Mouse (Mus musculus) G1E-ER4 (cell line): Measurements from ENCODE around the gene Uba52. TPM values are rescaled to one million over a fixed set of nuclear protein-coding genes. Genes with fewer than 3 reads are reported as not detected.

Experiments
- GATA1 ChIP-seq: IDR thresholded peaks from one replicate; pipeline ENCODE4 v1.8.0; 2012; ENCODE audit warnings: low read length, inconsistent platforms
- polyA plus RNA-seq: library from polyadenylated mRNA; stranded (reverse); fragments of >175 nt; gene quantifications from 2 replicates; pipeline ENCODE4 v1.2.3, GENCODE M21; 2012

The Uba52 gene
- polyA plus RNA-seq, 1 experiment, result 421 TPM

- no peak for TF ChIP-seq GATA1
These were observed 1.8 kb upstream of the Uba52 start for GRCm38 (mm10) chr8:70512253-70512903.

- no peak for TF ChIP-seq GATA1
These were observed 1.2 kb upstream of the Uba52 start for GRCm38 (mm10) chr8:70511770-70512169.

- no peak for TF ChIP-seq GATA1
These were observed 1.2 kb downstream of the Uba52 start for GRCm38 (mm10) chr8:70509281-70509952.

- no peak for TF ChIP-seq GATA1
These were observed 3.6 kb downstream of the Uba52 start for GRCm38 (mm10) chr8:70507027-70507393.

- TF ChIP-seq GATA1, result no peak
These were observed 4.1 kb downstream of the Uba52 start, which contains the start of gene Rex1bd for GRCm38 (mm10) chr8:70506328-70507026. TSS of gene Rex1bd (minus strand) at chr8:70506752.

DNA sequence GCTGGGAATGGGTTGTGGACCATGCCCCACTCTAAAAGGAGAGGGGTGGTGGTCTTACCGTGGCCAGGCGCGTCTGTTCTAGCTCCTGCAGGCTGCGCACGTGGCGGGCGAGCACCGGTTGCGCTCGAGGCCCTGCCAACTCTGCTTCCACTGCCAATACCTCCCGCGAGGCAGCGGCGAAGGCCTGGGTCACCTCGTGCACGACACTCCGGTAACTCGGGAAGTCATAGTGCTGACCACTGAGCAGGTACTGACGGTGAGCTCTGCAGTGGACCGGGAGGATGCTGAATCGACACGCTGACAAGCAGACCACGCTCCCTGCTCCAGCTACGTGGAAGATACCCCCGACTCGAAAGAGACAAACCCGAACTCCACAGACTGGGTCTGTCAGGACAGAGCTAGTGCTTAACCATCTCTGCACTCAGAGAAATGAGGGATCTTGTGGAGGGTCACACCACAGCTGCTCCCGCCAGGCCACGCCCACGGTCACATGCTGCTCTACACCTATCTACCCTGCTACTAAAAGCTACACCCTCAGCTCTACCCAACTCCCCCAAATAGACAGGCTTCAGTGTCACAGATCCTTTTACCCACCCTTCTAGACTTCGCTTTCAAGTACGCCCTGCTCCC lies 4.8 kb downstream of the Uba52 start:
- no peak for TF ChIP-seq GATA1

- no peak for TF ChIP-seq GATA1
These were observed 5.8 kb downstream of the Uba52 start for GRCm38 (mm10) chr8:70504851-70505250.

DNA sequence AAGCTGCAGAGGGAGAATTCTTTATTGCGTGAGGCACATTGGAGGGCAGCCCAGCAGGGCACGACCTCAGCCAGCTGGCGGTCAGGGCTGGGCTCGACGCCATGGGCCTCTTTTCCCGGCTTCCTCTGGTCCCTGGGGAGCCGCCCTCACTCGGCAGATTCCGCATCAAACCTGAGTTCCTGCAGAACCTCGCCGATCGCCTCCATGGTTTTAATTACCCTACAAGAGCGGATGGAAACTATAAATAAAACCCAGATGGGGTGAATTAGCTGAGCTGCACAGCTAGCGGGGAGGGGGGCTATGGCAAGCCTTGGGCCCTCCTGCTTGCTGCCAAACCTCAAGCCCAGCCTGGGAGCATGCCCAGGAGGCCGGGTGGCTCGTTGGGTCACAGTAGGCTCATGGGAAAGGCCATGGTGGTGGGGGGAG lies 6.3 kb downstream of the Uba52 start:
- TF ChIP-seq GATA1, result no peak

DNA sequence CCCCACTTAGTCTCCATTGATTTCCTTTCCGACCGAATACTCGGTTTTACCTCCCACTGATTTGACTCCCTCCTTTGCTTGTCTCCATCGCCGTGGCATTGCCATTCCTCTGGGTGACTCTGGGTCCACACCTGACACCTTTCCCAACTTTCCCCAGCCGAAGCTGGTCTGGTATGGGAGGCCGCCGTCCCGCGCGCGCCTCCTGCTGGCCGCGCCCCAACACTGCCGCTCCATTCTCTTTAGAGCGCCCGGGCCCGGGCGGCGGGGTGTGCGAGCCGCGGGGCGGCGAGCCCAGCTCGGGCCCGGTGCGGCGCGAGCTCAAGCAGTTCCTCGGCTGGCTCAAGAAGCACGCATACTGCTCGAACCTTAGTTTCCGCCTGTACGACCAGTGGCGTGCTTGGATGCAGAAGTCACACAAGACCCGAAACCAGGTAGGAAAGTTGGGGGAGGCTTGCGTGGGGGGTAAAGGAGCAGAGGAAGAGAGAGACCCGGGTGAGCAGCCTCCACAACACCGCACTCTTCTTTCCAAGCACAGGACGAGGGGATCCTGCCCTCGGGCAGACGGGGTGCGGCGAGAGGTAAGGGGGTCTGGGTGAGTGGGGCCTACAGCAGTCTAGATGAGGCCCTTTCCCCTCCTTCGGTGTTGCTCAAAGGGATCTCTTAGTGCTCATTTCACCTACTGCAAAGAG lies 7.4 kb downstream of the Uba52 start:
- no peak for TF ChIP-seq GATA1

- TF ChIP-seq GATA1, result no peak
These were observed 8.1 kb downstream of the Uba52 start for GRCm38 (mm10) chr8:70502540-70502939.

GRCm38 (mm10) chr8:70501820-70502529 lies 8.6 kb downstream of the Uba52 start:
- no peak for TF ChIP-seq GATA1

- TF ChIP-seq GATA1, result no peak
These were observed 10.0 kb downstream of the Uba52 start for GRCm38 (mm10) chr8:70500386-70501301.

DNA sequence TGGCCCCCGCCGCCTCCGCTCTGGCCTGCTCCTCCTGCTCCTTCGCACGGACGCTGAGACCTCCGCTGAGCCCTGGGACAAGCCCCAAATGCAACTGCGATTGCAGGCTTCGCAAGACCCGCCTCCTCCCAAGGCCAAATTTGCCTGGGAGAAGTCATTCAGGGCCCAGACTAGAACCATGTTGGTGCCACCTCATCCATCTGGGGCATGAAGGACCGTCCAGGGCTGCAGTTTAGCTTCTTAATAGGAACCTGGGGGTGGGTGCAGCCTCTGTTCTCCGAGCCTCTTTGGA lies 14.9 kb downstream of the Uba52 start:
- no peak for TF ChIP-seq GATA1
